Mouse (Mus musculus) retina, postnatal 1 day (tissue): ENCODE measurements around the gene Rbx1.

ENCODE experiments used
- DNase-seq: peaks from one replicate; pipeline ENCODE4 v3.0.0-alpha.2; 2012

Gene Rbx1

DNA sequence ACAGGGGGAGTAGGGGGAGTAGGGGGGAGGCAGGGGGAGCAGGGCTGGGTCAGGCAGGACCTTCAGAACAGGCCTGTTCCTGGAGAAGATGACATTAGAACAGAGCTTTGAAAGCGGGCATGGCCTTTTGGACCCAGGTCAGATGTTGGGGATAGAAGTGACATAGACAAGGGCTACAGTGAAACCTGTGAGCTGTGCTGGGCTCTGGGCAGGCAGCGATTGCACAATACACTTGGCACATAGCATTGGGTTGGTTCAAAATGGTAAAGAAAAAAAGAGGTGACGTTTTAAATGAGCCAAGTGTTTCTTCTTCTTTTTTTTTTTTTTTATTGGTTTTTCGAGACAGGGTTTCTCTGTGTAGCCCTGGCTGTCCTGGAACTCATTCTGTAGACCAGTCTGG lies 19.4 kb downstream of the Rbx1 start:
- DNase-seq = no peak

DNA sequence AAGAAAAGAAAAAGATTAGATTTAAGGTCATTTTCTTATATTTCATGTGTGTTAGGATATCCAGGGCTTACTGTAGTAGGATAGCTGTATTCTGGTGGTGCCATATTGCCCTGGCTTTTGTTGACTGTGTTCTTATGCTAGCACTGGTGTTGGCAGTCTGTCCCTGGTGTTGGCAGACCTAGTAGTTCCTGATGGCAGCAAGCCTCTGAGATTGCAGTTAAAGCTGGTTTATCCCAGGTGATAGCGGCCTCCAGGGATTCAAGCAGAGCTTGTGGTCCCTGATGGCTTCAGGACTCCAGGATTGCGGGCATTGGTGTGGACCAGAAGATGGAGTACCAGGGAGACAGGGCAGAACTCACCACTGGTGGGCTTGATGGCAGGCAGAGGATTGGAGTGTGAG lies 37.4 kb downstream of the Rbx1 start:
- DNase-seq = no peak

DNA sequence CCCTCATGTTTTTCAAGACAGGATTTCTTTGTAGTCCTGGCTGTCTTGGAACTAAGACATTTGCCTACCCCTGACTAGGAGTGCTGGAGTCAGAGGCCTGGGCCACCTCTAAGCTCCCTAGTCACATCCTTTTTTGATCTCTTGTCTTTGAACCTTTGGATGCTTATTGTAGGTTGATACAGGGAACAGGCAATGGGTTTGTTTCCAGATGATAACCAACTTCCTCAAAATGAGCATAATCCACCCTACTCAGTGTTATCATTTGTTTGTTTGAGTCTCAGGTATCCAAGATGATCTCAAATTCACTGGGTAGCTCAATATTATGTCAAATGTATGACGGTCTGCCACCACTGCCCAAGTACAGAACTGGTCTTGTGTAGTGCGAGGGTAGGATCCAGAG lies 37.9 kb downstream of the Rbx1 start:
- DNase-seq = no peak

DNA sequence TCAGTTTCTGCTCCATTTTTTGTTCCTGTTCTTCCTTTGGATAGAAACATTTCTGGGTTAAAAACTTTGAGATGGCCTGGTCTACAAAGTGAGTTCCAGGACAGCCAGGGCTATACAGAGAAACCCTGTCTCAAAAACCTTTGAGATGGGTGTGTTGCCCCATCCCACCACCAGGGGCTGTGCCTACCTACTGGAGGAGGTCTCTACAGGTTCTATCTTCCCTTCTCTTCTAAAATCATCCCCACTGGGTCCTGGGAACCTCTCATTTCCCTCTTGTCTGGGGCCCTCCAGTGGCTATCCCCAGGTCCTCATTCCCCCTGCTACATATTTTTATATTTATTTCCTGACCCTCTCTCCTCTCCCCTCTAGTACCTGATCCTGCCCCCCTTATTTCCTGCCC lies 41.1 kb downstream of the Rbx1 start:
- DNase-seq = peak; percentile 40

DNA sequence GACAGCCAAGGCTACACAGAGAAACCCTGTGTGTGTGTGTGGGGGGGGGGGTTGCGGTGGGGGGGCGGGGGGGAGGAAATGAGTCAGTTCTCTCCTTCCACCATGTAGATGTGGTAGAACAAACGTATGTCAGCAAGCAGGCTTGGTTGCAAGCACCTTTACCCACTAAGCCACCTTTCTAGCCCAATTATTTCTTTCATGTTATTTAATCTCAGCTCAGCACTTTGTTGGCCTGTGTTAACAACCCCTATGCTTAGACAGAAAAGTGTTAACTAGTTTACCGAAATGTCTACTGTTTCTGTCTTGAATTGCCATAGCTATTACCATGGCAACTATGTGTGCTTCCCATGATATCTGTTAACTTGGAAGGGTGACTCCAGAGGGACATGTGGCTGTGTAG lies 44.5 kb downstream of the Rbx1 start:
- no peak for DNase-seq

DNA sequence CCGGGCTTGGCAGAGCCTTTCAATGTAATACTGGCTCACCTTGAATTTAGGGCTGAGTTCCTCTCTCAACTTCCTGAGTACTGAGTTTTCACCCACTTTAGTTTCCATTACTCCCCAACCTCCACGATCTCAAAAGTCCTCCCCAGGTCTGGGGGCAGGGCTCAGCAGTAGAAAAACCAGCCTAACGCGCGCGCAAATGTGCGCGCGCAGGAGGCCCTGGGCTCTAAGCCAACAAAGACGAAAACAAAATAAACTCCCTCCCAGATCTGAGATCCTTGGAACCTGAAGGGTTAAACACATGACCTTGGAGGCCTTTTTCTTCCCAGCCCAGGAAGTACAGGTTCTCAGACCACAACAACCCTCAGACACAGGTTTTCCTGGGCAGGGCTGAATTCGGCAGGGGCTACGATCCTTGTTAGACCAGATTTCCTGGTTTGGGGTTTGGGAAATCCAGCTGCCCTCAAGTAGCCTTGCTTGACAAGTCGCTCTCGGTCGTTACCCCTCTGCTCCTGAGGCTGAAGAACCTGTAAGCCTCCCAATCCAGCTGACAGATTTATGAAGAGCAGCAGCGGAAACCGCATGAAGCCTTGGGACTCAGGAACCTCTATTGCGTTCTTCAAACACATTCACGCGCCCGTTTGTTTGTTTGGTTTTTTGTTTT lies 45.6 kb downstream of the Rbx1 start:
- no peak for DNase-seq

DNA sequence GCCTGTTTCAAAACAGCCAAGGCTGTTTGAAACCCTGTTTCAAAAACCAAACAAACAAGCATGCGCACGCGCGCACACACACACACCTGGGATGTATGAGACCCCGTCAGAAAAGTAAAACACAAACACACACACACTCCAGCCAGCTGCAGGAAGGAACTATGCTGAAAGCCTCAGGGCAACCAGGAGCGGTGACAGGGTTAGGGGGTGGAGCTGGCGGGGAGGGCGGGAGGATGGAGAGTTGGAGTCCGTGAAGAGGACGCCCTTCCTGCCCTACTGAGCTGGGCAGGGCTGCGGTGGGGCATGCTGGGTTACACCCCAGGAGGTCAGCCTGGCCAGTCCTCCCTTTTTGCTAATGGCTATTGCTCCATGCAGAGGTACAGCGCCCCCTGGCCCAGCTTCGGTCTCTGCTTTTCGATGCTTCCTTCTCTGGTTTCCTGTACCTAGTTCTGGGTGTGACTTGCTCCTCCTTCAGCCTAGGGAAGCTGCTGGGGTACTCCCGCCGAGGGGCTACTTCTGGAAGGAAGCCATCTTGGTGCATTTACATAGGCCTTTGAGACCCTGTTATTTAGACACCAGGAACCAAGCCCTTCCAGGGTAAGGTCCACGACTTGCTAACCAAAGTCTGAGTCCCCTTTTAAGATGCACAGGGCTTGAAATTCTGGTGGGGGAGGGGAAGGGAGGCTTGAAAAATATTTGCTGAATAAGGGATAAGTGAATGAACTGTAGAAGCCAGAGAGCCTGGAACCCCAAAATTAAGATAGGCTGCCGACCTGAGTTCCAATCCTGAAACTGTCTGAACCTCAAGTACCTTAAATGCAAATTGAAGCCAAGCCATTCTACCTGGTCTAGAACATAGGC lies 48.2 kb downstream of the Rbx1 start:
- peak; percentile 86 for DNase-seq

DNA sequence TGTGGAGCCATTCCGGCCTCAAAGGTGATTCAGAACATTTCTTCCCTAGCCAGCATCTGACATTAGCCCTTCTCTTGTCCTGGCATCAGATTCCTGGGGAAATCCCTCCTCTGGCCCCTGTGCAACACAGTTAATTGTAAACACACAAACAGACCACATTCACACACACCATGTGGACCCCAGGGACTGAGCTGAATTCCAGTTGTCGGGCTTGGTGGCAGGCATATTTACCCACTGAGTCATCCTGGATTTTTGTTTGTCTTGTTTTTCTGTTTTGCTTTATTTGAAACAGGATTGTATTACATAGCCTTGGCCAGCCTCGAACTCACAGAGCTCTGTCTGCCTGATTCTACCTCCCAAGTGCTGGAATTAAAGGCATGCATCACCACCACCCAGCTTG lies 49.1 kb downstream of the Rbx1 start:
- DNase-seq = no peak

DNA sequence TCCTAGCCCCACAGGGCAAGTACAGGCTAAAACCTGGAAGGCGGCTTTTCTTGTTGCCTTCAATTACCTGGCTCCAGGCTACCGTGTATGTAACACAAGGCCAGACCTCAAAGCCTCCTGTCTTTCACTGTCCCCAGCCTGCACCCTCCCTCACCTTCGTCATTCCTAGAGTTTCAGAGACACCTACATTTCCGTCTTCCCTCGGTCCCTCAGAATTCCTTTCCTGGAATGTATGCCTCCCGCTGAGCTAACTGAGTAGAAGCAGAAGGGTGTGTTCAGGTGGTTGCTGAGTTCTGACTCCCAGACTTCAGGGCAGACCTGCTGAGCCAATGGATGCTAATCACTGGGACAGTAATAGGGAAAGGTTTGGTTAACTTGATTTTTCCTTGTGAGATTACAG lies 51.9 kb downstream of the Rbx1 start:
- DNase-seq = no peak

DNA sequence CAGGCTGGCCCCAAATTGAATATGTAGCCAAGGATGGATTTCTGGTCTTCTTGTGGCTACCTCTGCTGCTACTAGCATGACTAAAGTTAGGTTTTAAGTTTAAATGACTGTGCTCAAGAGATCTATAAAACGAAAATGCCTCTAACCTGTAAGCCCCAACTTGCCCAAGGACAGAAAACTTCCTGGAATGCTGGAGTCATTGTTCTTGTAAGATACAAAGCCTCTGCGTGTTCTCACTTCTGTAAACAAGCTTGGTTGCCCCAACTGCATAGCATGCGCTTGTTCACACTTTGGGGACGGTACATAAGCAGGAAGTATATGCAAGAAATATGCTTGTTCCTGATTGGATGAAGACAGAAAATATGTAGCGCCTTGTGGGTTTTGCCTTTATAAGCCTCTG lies 52.7 kb downstream of the Rbx1 start:
- DNase-seq = no peak

DNA sequence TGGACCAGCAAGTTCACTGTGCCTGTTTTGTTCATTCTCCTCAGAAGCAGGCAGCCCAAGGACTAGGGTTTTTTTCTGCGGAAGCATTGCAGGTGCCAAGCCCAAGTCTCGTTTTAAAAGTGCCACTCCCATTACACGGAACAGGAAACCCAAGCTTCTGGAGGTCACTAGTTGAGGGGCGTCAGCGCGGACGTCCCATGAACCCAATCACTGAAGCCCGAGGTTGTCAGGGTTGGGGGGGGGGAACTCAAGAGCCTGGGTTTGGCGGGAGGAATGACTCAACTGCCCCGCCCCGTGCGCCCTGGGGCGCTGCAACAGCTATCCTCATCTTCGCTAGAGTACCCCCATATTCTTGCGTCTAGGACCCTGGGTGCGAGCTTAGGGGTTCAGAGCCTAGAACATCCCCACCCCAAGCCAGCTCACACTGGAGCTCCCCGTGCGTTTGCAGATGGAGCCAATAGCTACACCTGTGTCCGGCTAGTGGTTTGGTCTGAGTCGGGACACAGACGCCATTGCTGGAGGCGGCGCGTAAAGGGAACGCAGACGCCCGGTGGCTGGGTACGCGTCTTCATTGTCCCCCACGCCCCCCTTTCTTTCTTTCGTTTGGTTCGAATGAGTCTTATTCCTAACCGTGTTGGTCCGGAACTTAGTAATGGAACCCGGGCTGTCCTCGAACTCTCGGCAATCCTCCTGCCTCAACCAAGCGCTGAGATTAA lies 56.1 kb downstream of the Rbx1 start:
- DNase-seq = peak; percentile 63

DNA sequence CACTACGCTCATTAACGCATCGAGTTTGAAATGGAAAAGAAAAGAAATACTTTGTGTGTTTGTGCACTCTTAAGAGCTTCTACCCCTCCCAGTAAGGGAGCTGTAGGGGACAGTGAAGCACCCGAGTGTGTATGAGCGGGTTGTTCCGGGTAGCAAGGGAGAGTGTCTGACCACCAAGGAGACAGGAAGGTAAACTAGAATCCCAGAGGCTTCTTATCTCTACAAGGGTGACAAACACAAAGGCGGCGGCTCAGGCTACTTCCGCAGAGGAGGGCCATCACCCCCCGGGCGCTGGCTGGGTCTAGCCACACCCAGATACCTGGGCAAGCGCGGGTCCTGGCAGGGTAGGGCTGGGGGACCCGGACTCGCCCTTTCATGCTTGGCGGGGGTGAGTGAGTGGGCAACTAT lies 56.7 kb downstream of the Rbx1 start:
- no peak for DNase-seq

DNA sequence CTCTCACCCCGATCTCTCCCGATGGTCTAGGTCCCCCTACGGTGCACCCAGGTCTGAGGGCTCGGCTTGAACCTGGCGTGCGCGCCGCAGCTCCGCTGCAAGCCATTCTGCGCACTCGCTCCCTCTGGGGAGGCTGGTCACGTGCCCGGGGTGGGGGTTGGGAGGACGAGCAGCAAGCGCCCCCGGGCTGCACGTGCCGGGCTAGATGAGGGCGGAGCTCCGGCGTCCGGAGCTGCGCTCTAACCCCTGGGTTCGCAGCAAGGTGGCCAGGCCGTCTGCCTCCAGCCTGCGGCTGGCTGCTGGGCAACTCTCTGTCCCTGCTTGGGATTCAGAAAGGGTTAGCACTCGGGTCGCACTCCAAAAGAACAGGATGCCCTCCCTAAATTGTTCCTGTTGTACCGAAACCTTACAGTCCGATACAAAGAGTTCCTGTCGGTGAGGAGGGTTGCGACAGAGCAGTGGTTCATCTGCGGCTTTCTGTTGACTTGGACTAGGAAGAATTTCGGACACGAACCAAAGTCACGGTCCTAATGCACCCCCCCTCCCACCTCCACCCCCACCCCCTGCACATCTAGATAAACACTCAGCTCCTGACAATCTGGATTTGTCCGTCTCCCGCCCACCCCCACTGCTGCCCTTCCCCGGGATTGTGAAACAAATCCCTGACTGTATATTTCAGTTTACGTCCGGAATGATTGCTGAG lies 57.2 kb downstream of the Rbx1 start:
- peak; percentile 93 for DNase-seq

DNA sequence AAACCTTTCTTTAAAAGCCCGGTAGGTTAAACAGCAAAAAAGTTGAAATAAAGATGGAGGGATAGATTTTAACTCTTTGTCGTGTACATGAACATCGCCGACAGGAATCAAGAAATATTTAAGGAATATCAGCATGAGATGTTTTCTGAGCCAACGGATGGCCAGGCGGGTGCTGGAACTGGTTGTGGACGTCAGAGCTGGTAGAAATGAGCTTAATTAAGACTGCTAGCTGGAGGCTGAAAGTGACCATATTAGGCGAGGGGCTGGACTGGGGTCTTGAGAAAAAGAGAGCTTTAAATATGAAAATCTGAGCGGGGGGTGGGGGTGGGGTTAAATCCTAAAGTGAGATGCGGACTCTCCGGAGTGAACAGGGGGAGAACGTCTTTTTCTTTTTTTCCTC lies 57.8 kb downstream of the Rbx1 start:
- DNase-seq = peak; percentile 55
